Mouse (Mus musculus): Measurements from ENCODE around the gene CK137956. TPM values are rescaled to one million over a fixed set of nuclear protein-coding genes. Genes with fewer than 3 reads are reported as not detected.

Gene CK137956
- polyA plus RNA-seq, 1 experiment: not detected

- H3K27me3 ChIP-seq (ENCODE audit: control insufficient read depth, insufficient read depth, insufficient read length): no peaks in the 10 kb centered on the region
- H3K4me2 ChIP-seq (ENCODE audit: low read depth): no peak overlapping the region
- no peak overlapping the region for H3K4me3 ChIP-seq
- TF ChIP-seq E2F4 (IDR thresholded peaks at IDR 0.05; ENCODE audit: insufficient read depth): no peak
- no peak for TF ChIP-seq POLR2AphosphoS2 (IDR thresholded peaks at IDR 0.05; ENCODE audit: insufficient read length, low read depth)
- TF ChIP-seq TCF12 (IDR thresholded peaks at IDR 0.05; ENCODE audit: insufficient read depth, poor library complexity, severe bottlenecking): no peak
- no peak for TF ChIP-seq USF1 (IDR thresholded peaks at IDR 0.05; ENCODE audit: low read depth)
- TF ChIP-seq TCF3 (IDR thresholded peaks at IDR 0.05; ENCODE audit: insufficient read length, low read depth): no peak
- H3K79me2 ChIP-seq (ENCODE audit: control insufficient read depth, insufficient read depth): no peaks in the 10 kb centered on the region
- no peak overlapping the region for H3ac ChIP-seq (ENCODE audit: control insufficient read depth, insufficient read length)
- H3K36me3 ChIP-seq (ENCODE audit: control insufficient read depth, insufficient read depth): no peaks in the 10 kb centered on the region
Measured at GRCm38 (mm10) chr4:127972976-127973375, 2.2 kb upstream of the CK137956 start.

GRCm38 (mm10) chr4:127970018-127970421 lies 731 bp downstream of the CK137956 start:
- H3K36me3 ChIP-seq (ENCODE audit: control insufficient read depth, insufficient read depth): no peaks in the 10 kb centered on the region
- no peak overlapping the region for H3ac ChIP-seq (ENCODE audit: control insufficient read depth, insufficient read length)
- H3K4me2 ChIP-seq (ENCODE audit: low read depth): no peak overlapping the region
- TF ChIP-seq TCF12 (IDR thresholded peaks at IDR 0.05; ENCODE audit: insufficient read depth, poor library complexity, severe bottlenecking): no peak
- no peak for TF ChIP-seq REST (IDR thresholded peaks at IDR 0.05; ENCODE audit: insufficient read depth, insufficient read length)
- TF ChIP-seq TCF3 (IDR thresholded peaks at IDR 0.05; ENCODE audit: insufficient read length, low read depth): no peak
- no peak for TF ChIP-seq USF1 (IDR thresholded peaks at IDR 0.05; ENCODE audit: low read depth)
- TF ChIP-seq POLR2A (IDR thresholded peaks at IDR 0.05; ENCODE audit: insufficient read length, low read depth): no peak
- no peak for TF ChIP-seq SRF (IDR thresholded peaks at IDR 0.05; ENCODE audit: control insufficient read depth, insufficient read length, low read depth)
- TF ChIP-seq MYOG (IDR thresholded peaks at IDR 0.05; ENCODE audit: control insufficient read depth in 1 of 3, insufficient read depth in 1 of 3, insufficient read length in 2 of 3, low read depth in 2 of 3): no peak
- TF ChIP-seq MAX (IDR thresholded peaks at IDR 0.05; ENCODE audit: low read depth): no peak
- no peak for TF ChIP-seq E2F4 (IDR thresholded peaks at IDR 0.05; ENCODE audit: insufficient read depth)
- TF ChIP-seq MYOD1 (IDR thresholded peaks at IDR 0.05; ENCODE audit: control insufficient read depth in 1 of 3, insufficient read length in 2 of 3, low read depth in 2 of 3): no peak
- TF ChIP-seq POLR2AphosphoS2 (IDR thresholded peaks at IDR 0.05; ENCODE audit: insufficient read length, low read depth): no peak
- no peak for TF ChIP-seq CEBPB (IDR thresholded peaks at IDR 0.05; ENCODE audit: insufficient read depth, poor library complexity, severe bottlenecking)
- no peak overlapping the region for H3K4me3 ChIP-seq
- H3K79me2 ChIP-seq (ENCODE audit: control insufficient read depth, insufficient read depth): no peaks in the 10 kb centered on the region
- no peaks in the 10 kb centered on the region for H3K27me3 ChIP-seq (ENCODE audit: control insufficient read depth, insufficient read depth, insufficient read length)

GRCm38 (mm10) chr4:127969101-127969500 lies 1.6 kb downstream of the CK137956 start:
- H3ac ChIP-seq (ENCODE audit: control insufficient read depth, insufficient read length): no peak overlapping the region
- no peaks in the 10 kb centered on the region for H3K79me2 ChIP-seq (ENCODE audit: control insufficient read depth, insufficient read depth)
- no peak overlapping the region for H3K4me3 ChIP-seq
- H3K4me2 ChIP-seq (ENCODE audit: low read depth): no peak overlapping the region
- H3K27me3 ChIP-seq (ENCODE audit: control insufficient read depth, insufficient read depth, insufficient read length): no peaks in the 10 kb centered on the region
- no peaks in the 10 kb centered on the region for H3K36me3 ChIP-seq (ENCODE audit: control insufficient read depth, insufficient read depth)
- no peak for TF ChIP-seq E2F4 (IDR thresholded peaks at IDR 0.05; ENCODE audit: insufficient read depth)
- no peak for TF ChIP-seq USF1 (IDR thresholded peaks at IDR 0.05; ENCODE audit: low read depth)
- TF ChIP-seq POLR2AphosphoS2 (IDR thresholded peaks at IDR 0.05; ENCODE audit: insufficient read length, low read depth): no peak
- no peak for TF ChIP-seq MAX (IDR thresholded peaks at IDR 0.05; ENCODE audit: low read depth)
- no peak for TF ChIP-seq MYOG (IDR thresholded peaks at IDR 0.05; ENCODE audit: control insufficient read depth in 1 of 3, insufficient read depth in 1 of 3, insufficient read length in 2 of 3, low read depth in 2 of 3)
- TF ChIP-seq TCF12 (IDR thresholded peaks at IDR 0.05; ENCODE audit: insufficient read depth, poor library complexity, severe bottlenecking): no peak
- no peak for TF ChIP-seq MYOD1 (IDR thresholded peaks at IDR 0.05; ENCODE audit: control insufficient read depth in 1 of 3, insufficient read length in 2 of 3, low read depth in 2 of 3)
- TF ChIP-seq CEBPB (IDR thresholded peaks at IDR 0.05; ENCODE audit: insufficient read depth, poor library complexity, severe bottlenecking): no peak

- TF ChIP-seq POLR2AphosphoS2 (IDR thresholded peaks at IDR 0.05; ENCODE audit: insufficient read length, low read depth) (no peak), MYOG (IDR thresholded peaks at IDR 0.05; ENCODE audit: control insufficient read depth in 1 of 3, insufficient read depth in 1 of 3, insufficient read length in 2 of 3, low read depth in 2 of 3) (no peak), MYOD1 (IDR thresholded peaks at IDR 0.05; ENCODE audit: control insufficient read depth in 1 of 3, insufficient read length in 2 of 3, low read depth in 2 of 3) (no peak), TCF12 (IDR thresholded peaks at IDR 0.05; ENCODE audit: insufficient read depth, poor library complexity, severe bottlenecking) (no peak), E2F4 (IDR thresholded peaks at IDR 0.05; ENCODE audit: insufficient read depth) (no peak), SRF (IDR thresholded peaks at IDR 0.05; ENCODE audit: control insufficient read depth, insufficient read length, low read depth) (no peak), POLR2A (IDR thresholded peaks at IDR 0.05; ENCODE audit: insufficient read length, low read depth) (no peak), CEBPB (IDR thresholded peaks at IDR 0.05; ENCODE audit: insufficient read depth, poor library complexity, severe bottlenecking) (no peak), USF1 (IDR thresholded peaks at IDR 0.05; ENCODE audit: low read depth) (no peak), TCF3 (IDR thresholded peaks at IDR 0.05; ENCODE audit: insufficient read length, low read depth) (no peak), MAX (IDR thresholded peaks at IDR 0.05; ENCODE audit: low read depth) (no peak), REST (IDR thresholded peaks at IDR 0.05; ENCODE audit: insufficient read depth, insufficient read length) (no peak)
- Histone ChIP-seq H3K36me3 (ENCODE audit: control insufficient read depth, insufficient read depth) (no peaks in the 10 kb centered on the region), H3K4me2 (ENCODE audit: low read depth) (no peak overlapping the region), H3ac (ENCODE audit: control insufficient read depth, insufficient read length) (no peak overlapping the region), H3K27me3 (ENCODE audit: control insufficient read depth, insufficient read depth, insufficient read length) (no peaks in the 10 kb centered on the region), H3K79me2 (ENCODE audit: control insufficient read depth, insufficient read depth) (no peaks in the 10 kb centered on the region), H3K4me3 (no peak overlapping the region)
Measured at GRCm38 (mm10) chr4:127953006-127953710, 17.6 kb downstream of the CK137956 start.

GRCm38 (mm10) chr4:127947696-127948095 lies 23.1 kb downstream of the CK137956 start:
- H3K79me2 ChIP-seq (ENCODE audit: control insufficient read depth, insufficient read depth): no peaks in the 10 kb centered on the region
- H3K27me3 ChIP-seq (ENCODE audit: control insufficient read depth, insufficient read depth, insufficient read length): no peaks in the 10 kb centered on the region
- no peak overlapping the region for H3ac ChIP-seq (ENCODE audit: control insufficient read depth, insufficient read length)
- no peak overlapping the region for H3K4me2 ChIP-seq (ENCODE audit: low read depth)
- TF ChIP-seq POLR2AphosphoS2 (IDR thresholded peaks at IDR 0.05; ENCODE audit: insufficient read length, low read depth): no peak
- TF ChIP-seq E2F4 (IDR thresholded peaks at IDR 0.05; ENCODE audit: insufficient read depth): no peak
- TF ChIP-seq MYOD1 (IDR thresholded peaks at IDR 0.05; ENCODE audit: control insufficient read depth in 1 of 3, insufficient read length in 2 of 3, low read depth in 2 of 3): no peak
- TF ChIP-seq TCF12 (IDR thresholded peaks at IDR 0.05; ENCODE audit: insufficient read depth, poor library complexity, severe bottlenecking): no peak
- no peak for TF ChIP-seq CEBPB (IDR thresholded peaks at IDR 0.05; ENCODE audit: insufficient read depth, poor library complexity, severe bottlenecking)
- no peak for TF ChIP-seq REST (IDR thresholded peaks at IDR 0.05; ENCODE audit: insufficient read depth, insufficient read length)
- no peak for TF ChIP-seq TCF3 (IDR thresholded peaks at IDR 0.05; ENCODE audit: insufficient read length, low read depth)
- TF ChIP-seq USF1 (IDR thresholded peaks at IDR 0.05; ENCODE audit: low read depth): no peak
- TF ChIP-seq SRF (IDR thresholded peaks at IDR 0.05; ENCODE audit: control insufficient read depth, insufficient read length, low read depth): no peak
- TF ChIP-seq POLR2A (IDR thresholded peaks at IDR 0.05; ENCODE audit: insufficient read length, low read depth): no peak
- TF ChIP-seq MAX (IDR thresholded peaks at IDR 0.05; ENCODE audit: low read depth): no peak
- TF ChIP-seq MYOG (IDR thresholded peaks at IDR 0.05; ENCODE audit: control insufficient read depth in 1 of 3, insufficient read depth in 1 of 3, insufficient read length in 2 of 3, low read depth in 2 of 3): no peak
- no peak overlapping the region for H3K4me3 ChIP-seq
- no peaks in the 10 kb centered on the region for H3K36me3 ChIP-seq (ENCODE audit: control insufficient read depth, insufficient read depth)

Measured in myocyte (in vitro differentiated cells).